In the genomic region with DNA sequence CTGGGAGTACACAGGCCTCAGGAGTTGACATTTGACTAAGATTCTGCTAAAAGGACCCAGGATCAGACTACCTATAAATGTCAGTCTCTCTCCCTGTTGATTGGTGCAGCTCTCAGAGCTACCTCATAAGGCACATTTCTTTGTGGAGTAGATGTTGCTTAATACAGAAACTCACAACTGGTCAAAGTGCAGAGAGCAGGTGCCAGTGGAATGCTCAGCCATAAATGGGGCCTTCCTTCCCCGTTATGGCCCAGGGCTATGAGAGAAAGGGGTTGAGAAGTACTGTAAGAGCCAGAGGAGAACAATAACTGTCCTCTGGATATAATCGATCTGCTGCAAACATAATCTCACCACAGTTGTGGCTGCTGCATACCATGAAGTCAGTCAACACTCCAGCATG, we compare ENCODE assay signal across 16 mouse cellular contexts.
"Had no signal": no experiment of that assay in that cellular context is flagged by ENCODE, and none has a peak within 500 bp of the region (broad histone marks: within the 10 kb centered on the region; RNA-seq: fewer than 3 reads in every experiment).

No protein-coding gene starts in this region.

- H3K4me1 ChIP-seq: neural tube, embryonic 12.5 days; neural tube, embryonic 13.5 days; stomach, embryonic 15.5 days had no signal

- H3K27me3 ChIP-seq: stomach, embryonic 15.5 days had no signal

- H3K27ac ChIP-seq: neural tube, embryonic 12.5 days; neural tube, embryonic 13.5 days; neural tube, embryonic 15.5 days; stomach, embryonic 15.5 days had no signal

- H3K9ac ChIP-seq: neural tube, embryonic 12.5 days; neural tube, embryonic 13.5 days; neural tube, embryonic 15.5 days; stomach, embryonic 15.5 days had no signal

- H3K4me3 ChIP-seq: neural tube, embryonic 12.5 days; neural tube, embryonic 13.5 days; neural tube, embryonic 15.5 days; stomach, embryonic 15.5 days had no signal

- H3K4me2 ChIP-seq: neural tube, embryonic 12.5 days; neural tube, embryonic 13.5 days; neural tube, embryonic 15.5 days; stomach, embryonic 15.5 days had no signal

- H3K9me3 ChIP-seq: neural tube, embryonic 12.5 days; neural tube, embryonic 13.5 days; neural tube, embryonic 15.5 days; stomach, embryonic 15.5 days had no signal

- DNase-seq: retina, postnatal 1 day; right cerebral cortex, adult 18-20 months; right cerebral cortex, postnatal 14 days; right cerebral cortex, postnatal 25 days; right cerebral cortex, postnatal 4 days; spleen, adult 18-20 months; thymus, adult 18-20 months; thymus, adult 2 months; thymus, postnatal 14 days; thymus, postnatal 25 days; thymus, postnatal 36 days; thymus, postnatal 4 days had no signal

- H3K36me3 ChIP-seq: neural tube, embryonic 12.5 days; neural tube, embryonic 13.5 days; neural tube, embryonic 15.5 days; stomach, embryonic 15.5 days had no signal
